Mouse (Mus musculus): ENCODE results near the gene March10. TPM values are rescaled to one million over a fixed set of nuclear protein-coding genes. Genes with fewer than 3 reads are reported as not detected.

The March10 gene
- polyA plus RNA-seq, 1 experiment: 0.13 TPM

DNA sequence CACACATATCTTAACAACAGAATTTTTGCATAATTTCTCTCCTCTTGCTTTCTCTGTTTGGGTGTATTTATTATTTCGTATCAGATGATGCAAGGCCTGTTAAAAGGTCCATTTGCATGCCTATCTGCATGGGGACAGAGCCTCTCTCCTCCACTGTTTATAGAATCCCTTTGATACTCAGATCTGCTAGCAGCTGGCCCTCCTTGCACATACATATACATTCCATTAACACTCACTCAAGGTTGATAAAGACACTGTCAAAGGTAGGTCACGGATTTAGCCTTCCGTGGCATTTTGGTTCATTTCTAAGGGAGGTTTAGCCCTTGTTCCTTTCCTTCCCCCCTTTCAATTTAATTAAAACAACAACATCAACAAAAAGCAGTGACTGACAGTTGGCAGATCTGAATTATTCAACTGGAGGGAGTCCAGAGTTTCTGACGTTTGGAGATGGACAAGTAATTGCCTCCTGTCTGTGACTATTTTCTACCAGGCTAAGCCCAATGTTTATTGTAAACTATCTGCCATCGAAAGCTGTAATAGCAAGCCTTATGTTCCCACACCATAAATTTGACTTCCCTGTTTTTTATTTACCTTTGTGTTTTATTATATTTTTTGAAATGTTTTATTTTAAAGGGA lies 17.3 kb upstream of the March10 start:
- H3K27me3 ChIP-seq (ENCODE audit: control insufficient read depth, insufficient read depth, insufficient read length): no peaks in the 10 kb centered on the region
- no peaks in the 10 kb centered on the region for H3K79me2 ChIP-seq (ENCODE audit: control insufficient read depth, insufficient read depth)
- TF ChIP-seq USF1 (IDR thresholded peaks at IDR 0.05; ENCODE audit: low read depth) (no peak), POLR2A (IDR thresholded peaks at IDR 0.05; ENCODE audit: insufficient read length, low read depth) (no peak), SRF (IDR thresholded peaks at IDR 0.05; ENCODE audit: control insufficient read depth, insufficient read length, low read depth) (no peak), E2F4 (IDR thresholded peaks at IDR 0.05; ENCODE audit: insufficient read depth) (no peak), POLR2AphosphoS2 (IDR thresholded peaks at IDR 0.05; ENCODE audit: insufficient read length, low read depth) (no peak), TCF3 (IDR thresholded peaks at IDR 0.05; ENCODE audit: insufficient read length, low read depth) (no peak)
- H3K4me3 ChIP-seq: no peak overlapping the region
- no peaks in the 10 kb centered on the region for H3K36me3 ChIP-seq (ENCODE audit: control insufficient read depth, insufficient read depth)
- no peak overlapping the region for H3K4me2 ChIP-seq (ENCODE audit: low read depth)
- H3ac ChIP-seq (ENCODE audit: control insufficient read depth, insufficient read length): no peak overlapping the region

DNA sequence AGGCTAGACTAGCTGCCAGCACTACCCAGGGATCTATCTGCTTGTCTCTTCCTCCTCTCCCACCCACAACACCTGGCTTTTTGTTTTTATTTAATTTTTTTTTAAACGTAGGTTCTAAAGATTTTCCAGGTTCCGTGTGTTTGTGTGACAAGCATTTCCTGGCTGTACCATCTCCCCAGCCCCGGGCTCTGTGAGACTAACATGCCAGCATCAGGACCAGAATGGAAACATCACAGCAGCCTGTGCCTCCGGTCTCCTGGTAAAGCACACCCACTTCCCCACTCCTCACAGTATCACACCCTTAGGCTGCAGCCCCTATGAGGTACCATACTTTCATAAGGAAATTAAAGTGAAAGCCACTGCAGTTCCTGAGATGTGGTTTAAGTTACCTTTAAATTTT lies 16.1 kb upstream of the March10 start:
- H3K27me3 ChIP-seq (ENCODE audit: control insufficient read depth, insufficient read depth, insufficient read length): no peaks in the 10 kb centered on the region
- no peak overlapping the region for H3K4me2 ChIP-seq (ENCODE audit: low read depth)
- H3K4me3 ChIP-seq: no peak overlapping the region
- no peaks in the 10 kb centered on the region for H3K79me2 ChIP-seq (ENCODE audit: control insufficient read depth, insufficient read depth)
- no peaks in the 10 kb centered on the region for H3K36me3 ChIP-seq (ENCODE audit: control insufficient read depth, insufficient read depth)
- TF ChIP-seq CEBPB (IDR thresholded peaks at IDR 0.05; ENCODE audit: insufficient read depth, poor library complexity, severe bottlenecking): no peak
- no peak for TF ChIP-seq MAX (IDR thresholded peaks at IDR 0.05; ENCODE audit: low read depth)
- no peak for TF ChIP-seq REST (IDR thresholded peaks at IDR 0.05; ENCODE audit: insufficient read depth, insufficient read length)
- no peak for TF ChIP-seq POLR2AphosphoS2 (IDR thresholded peaks at IDR 0.05; ENCODE audit: insufficient read length, low read depth)
- no peak for TF ChIP-seq SRF (IDR thresholded peaks at IDR 0.05; ENCODE audit: control insufficient read depth, insufficient read length, low read depth)
- no peak for TF ChIP-seq TCF3 (IDR thresholded peaks at IDR 0.05; ENCODE audit: insufficient read length, low read depth)
- TF ChIP-seq MYOD1 (IDR thresholded peaks at IDR 0.05; ENCODE audit: control insufficient read depth in 1 of 3, insufficient read length in 2 of 3, low read depth in 2 of 3): no peak
- no peak for TF ChIP-seq E2F4 (IDR thresholded peaks at IDR 0.05; ENCODE audit: insufficient read depth)
- no peak for TF ChIP-seq MYOG (IDR thresholded peaks at IDR 0.05; ENCODE audit: control insufficient read depth in 1 of 3, insufficient read depth in 1 of 3, insufficient read length in 2 of 3, low read depth in 2 of 3)
- no peak for TF ChIP-seq USF1 (IDR thresholded peaks at IDR 0.05; ENCODE audit: low read depth)
- no peak for TF ChIP-seq POLR2A (IDR thresholded peaks at IDR 0.05; ENCODE audit: insufficient read length, low read depth)
- TF ChIP-seq TCF12 (IDR thresholded peaks at IDR 0.05; ENCODE audit: insufficient read depth, poor library complexity, severe bottlenecking): no peak
- no peak overlapping the region for H3ac ChIP-seq (ENCODE audit: control insufficient read depth, insufficient read length)

DNA sequence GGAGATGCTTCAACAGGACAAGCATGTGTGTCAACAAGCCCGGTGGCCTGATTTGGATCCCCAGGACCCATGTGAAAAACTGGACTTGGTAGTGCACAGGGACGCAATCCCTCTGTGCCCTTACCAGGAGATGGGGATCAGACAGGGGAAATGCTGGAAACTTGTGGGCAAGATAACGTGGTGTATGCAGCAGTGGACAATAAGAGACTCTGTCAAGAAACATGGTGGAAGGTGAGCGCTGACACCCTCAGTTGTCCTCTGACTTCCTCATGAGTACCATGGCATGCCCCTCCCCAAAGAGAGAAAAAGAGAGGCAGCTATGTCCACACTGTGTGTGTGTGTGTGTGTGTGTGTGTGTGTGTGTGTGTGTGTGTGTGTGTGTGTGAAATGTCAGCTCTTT lies 14.4 kb upstream of the March10 start:
- H3ac ChIP-seq (ENCODE audit: control insufficient read depth, insufficient read length): no peak overlapping the region
- no peaks in the 10 kb centered on the region for H3K79me2 ChIP-seq (ENCODE audit: control insufficient read depth, insufficient read depth)
- H3K4me3 ChIP-seq: no peak overlapping the region
- H3K36me3 ChIP-seq (ENCODE audit: control insufficient read depth, insufficient read depth): no peaks in the 10 kb centered on the region
- H3K27me3 ChIP-seq (ENCODE audit: control insufficient read depth, insufficient read depth, insufficient read length): no peaks in the 10 kb centered on the region
- H3K4me2 ChIP-seq (ENCODE audit: low read depth): no peak overlapping the region
- TF ChIP-seq POLR2AphosphoS2 (IDR thresholded peaks at IDR 0.05; ENCODE audit: insufficient read length, low read depth) (no peak), TCF12 (IDR thresholded peaks at IDR 0.05; ENCODE audit: insufficient read depth, poor library complexity, severe bottlenecking) (no peak), MYOG (IDR thresholded peaks at IDR 0.05; ENCODE audit: control insufficient read depth in 1 of 3, insufficient read depth in 1 of 3, insufficient read length in 2 of 3, low read depth in 2 of 3) (no peak), SRF (IDR thresholded peaks at IDR 0.05; ENCODE audit: control insufficient read depth, insufficient read length, low read depth) (no peak), MYOD1 (IDR thresholded peaks at IDR 0.05; ENCODE audit: control insufficient read depth in 1 of 3, insufficient read length in 2 of 3, low read depth in 2 of 3) (no peak), REST (IDR thresholded peaks at IDR 0.05; ENCODE audit: insufficient read depth, insufficient read length) (no peak), MAX (IDR thresholded peaks at IDR 0.05; ENCODE audit: low read depth) (no peak), USF1 (IDR thresholded peaks at IDR 0.05; ENCODE audit: low read depth) (no peak), E2F4 (IDR thresholded peaks at IDR 0.05; ENCODE audit: insufficient read depth) (no peak), POLR2A (IDR thresholded peaks at IDR 0.05; ENCODE audit: insufficient read length, low read depth) (no peak), CEBPB (IDR thresholded peaks at IDR 0.05; ENCODE audit: insufficient read depth, poor library complexity, severe bottlenecking) (no peak), TCF3 (IDR thresholded peaks at IDR 0.05; ENCODE audit: insufficient read length, low read depth) (no peak)

DNA sequence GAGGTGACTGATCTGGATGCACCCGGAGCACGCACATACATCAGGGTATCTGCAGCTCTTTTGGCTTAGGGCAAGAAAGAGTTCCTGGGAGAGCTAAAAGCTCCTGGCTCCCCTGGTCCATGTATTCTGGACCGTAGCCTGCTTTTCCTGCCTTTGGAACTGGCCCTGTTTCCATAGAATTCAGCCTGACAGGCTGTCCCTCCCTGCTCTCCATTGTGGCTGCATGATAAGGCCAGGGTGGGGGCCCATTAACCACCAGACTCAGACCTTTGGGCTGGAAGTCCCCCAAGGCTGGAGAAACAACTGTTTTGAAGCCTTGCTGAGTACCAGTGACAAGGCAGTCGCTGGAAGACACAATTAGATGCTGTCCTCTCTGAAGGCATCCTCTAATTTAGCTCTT lies 13.0 kb upstream of the March10 start:
- H3K4me2 ChIP-seq (ENCODE audit: low read depth): no peak overlapping the region
- H3K36me3 ChIP-seq (ENCODE audit: control insufficient read depth, insufficient read depth): no peaks in the 10 kb centered on the region
- no peaks in the 10 kb centered on the region for H3K27me3 ChIP-seq (ENCODE audit: control insufficient read depth, insufficient read depth, insufficient read length)
- no peak overlapping the region for H3K4me3 ChIP-seq
- no peaks in the 10 kb centered on the region for H3K79me2 ChIP-seq (ENCODE audit: control insufficient read depth, insufficient read depth)
- no peak for TF ChIP-seq MAX (IDR thresholded peaks at IDR 0.05; ENCODE audit: low read depth)
- TF ChIP-seq TCF12 (IDR thresholded peaks at IDR 0.05; ENCODE audit: insufficient read depth, poor library complexity, severe bottlenecking): no peak
- TF ChIP-seq POLR2AphosphoS2 (IDR thresholded peaks at IDR 0.05; ENCODE audit: insufficient read length, low read depth): no peak
- no peak for TF ChIP-seq POLR2A (IDR thresholded peaks at IDR 0.05; ENCODE audit: insufficient read length, low read depth)
- TF ChIP-seq USF1 (IDR thresholded peaks at IDR 0.05; ENCODE audit: low read depth): no peak
- no peak for TF ChIP-seq SRF (IDR thresholded peaks at IDR 0.05; ENCODE audit: control insufficient read depth, insufficient read length, low read depth)
- TF ChIP-seq REST (IDR thresholded peaks at IDR 0.05; ENCODE audit: insufficient read depth, insufficient read length): no peak
- no peak for TF ChIP-seq TCF3 (IDR thresholded peaks at IDR 0.05; ENCODE audit: insufficient read length, low read depth)
- TF ChIP-seq CEBPB (IDR thresholded peaks at IDR 0.05; ENCODE audit: insufficient read depth, poor library complexity, severe bottlenecking): no peak
- TF ChIP-seq MYOG (IDR thresholded peaks at IDR 0.05; ENCODE audit: control insufficient read depth in 1 of 3, insufficient read depth in 1 of 3, insufficient read length in 2 of 3, low read depth in 2 of 3): no peak
- no peak for TF ChIP-seq E2F4 (IDR thresholded peaks at IDR 0.05; ENCODE audit: insufficient read depth)
- no peak for TF ChIP-seq MYOD1 (IDR thresholded peaks at IDR 0.05; ENCODE audit: control insufficient read depth in 1 of 3, insufficient read length in 2 of 3, low read depth in 2 of 3)
- no peak overlapping the region for H3ac ChIP-seq (ENCODE audit: control insufficient read depth, insufficient read length)
